Mouse (Mus musculus) megakaryocyte, embryonic 14.5 days (primary cell): ENCODE measurements around the gene Smc6.

ENCODE experiments used
- FLI1 ChIP-seq: IDR thresholded peaks from 2 replicates; pipeline ENCODE4 v1.6.1; 2012; ENCODE audit warnings: low read length, inconsistent platforms, mixed read lengths
- GATA1 ChIP-seq: IDR thresholded peaks from 3 replicates; pipeline ENCODE4 v1.6.1; 2012; ENCODE audit warnings: mixed read lengths, low read length, inconsistent platforms, borderline replicate concordance

DNA sequence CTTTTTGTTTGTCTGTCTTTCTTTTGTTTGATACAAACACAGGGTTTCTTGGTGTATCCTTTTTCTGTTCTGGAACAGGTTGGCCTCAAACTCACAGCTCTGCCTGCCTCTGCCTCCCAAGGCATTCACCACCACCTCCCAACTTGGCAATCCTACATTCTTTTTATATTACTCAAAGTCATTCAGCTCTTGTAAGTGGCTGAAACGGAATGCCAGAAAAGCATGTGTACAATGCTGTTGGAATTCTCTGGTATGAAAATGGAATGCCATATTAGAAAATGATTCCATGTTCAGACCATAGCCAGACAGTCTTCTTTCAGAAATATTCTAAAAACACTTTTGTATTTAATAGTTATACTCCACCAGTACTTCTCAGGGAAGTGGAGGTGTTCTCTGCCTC is 7.5 kb downstream of the Smc6 start:
- TF ChIP-seq GATA1 (no peak), FLI1 (no peak)
